Mouse (Mus musculus): ENCODE data around the gene Nipal1.

Nipal1 gene

GRCm38 (mm10) chr5:72647418-72647907 lies at the start of gene Nipal1:
Nipal1 (plus strand) TSS chr5:72647795.
- peak; percentile 90 for DNase-seq (ENCODE audit: low spot score)

GRCm38 (mm10) chr5:72601006-72601405 lies 46.6 kb upstream of the Nipal1 start:
- peak; percentile 72 for DNase-seq (ENCODE audit: low spot score)

GRCm38 (mm10) chr5:72603138-72603537 lies 44.5 kb upstream of the Nipal1 start:
- DNase-seq (ENCODE audit: low spot score), result no peak

- no peak for DNase-seq (ENCODE audit: low spot score)
These were observed 30.2 kb upstream of the Nipal1 start for GRCm38 (mm10) chr5:72617413-72617812.

- no peak for DNase-seq (ENCODE audit: low spot score)
These were observed 26.6 kb upstream of the Nipal1 start for GRCm38 (mm10) chr5:72621022-72621421.

- DNase-seq (ENCODE audit: low spot score), result no peak
These were observed 17.6 kb upstream of the Nipal1 start for GRCm38 (mm10) chr5:72630026-72630425.

GRCm38 (mm10) chr5:72634791-72635271 lies 12.8 kb upstream of the Nipal1 start:
- DNase-seq (ENCODE audit: low spot score), result no peak

- no peak for DNase-seq (ENCODE audit: low spot score)
These were observed 11.5 kb upstream of the Nipal1 start for GRCm38 (mm10) chr5:72636122-72636521.

GRCm38 (mm10) chr5:72636576-72636975 lies 11.0 kb upstream of the Nipal1 start:
- DNase-seq (ENCODE audit: low spot score), result no peak

- no peak for DNase-seq (ENCODE audit: low spot score)
These were observed 7.5 kb upstream of the Nipal1 start for GRCm38 (mm10) chr5:72640072-72640471.

GRCm38 (mm10) chr5:72643655-72644054 lies 3.9 kb upstream of the Nipal1 start:
- DNase-seq (ENCODE audit: low spot score), result no peak

GRCm38 (mm10) chr5:72644175-72644574 lies 3.4 kb upstream of the Nipal1 start, which contains the start of gene Cnga1:
Cnga1 (minus strand) TSS chr5:72644275.
- DNase-seq (ENCODE audit: low spot score), result no peak

- peak; percentile 33 for DNase-seq (ENCODE audit: low spot score)
These were observed 1.5 kb upstream of the Nipal1 start for GRCm38 (mm10) chr5:72646131-72646530.

GRCm38 (mm10) chr5:72646996-72647395 lies 599 bp upstream of the Nipal1 start:
- DNase-seq (ENCODE audit: low spot score), result no peak

- DNase-seq (ENCODE audit: low spot score), result peak; percentile 16
These were observed 482 bp downstream of the Nipal1 start for GRCm38 (mm10) chr5:72647958-72648595.

- no peak for DNase-seq (ENCODE audit: low spot score)
These were observed 1.6 kb downstream of the Nipal1 start for GRCm38 (mm10) chr5:72648987-72649735.

- peak; percentile 22 for DNase-seq (ENCODE audit: low spot score)
These were observed 5.6 kb downstream of the Nipal1 start for GRCm38 (mm10) chr5:72653068-72653674.

GRCm38 (mm10) chr5:72656270-72656791 lies 8.7 kb downstream of the Nipal1 start:
- no peak for DNase-seq (ENCODE audit: low spot score)

GRCm38 (mm10) chr5:72658375-72658774 lies 10.8 kb downstream of the Nipal1 start:
- DNase-seq (ENCODE audit: low spot score), result no peak

- no peak for DNase-seq (ENCODE audit: low spot score)
These were observed 13.6 kb downstream of the Nipal1 start for GRCm38 (mm10) chr5:72661051-72661781.

- DNase-seq (ENCODE audit: low spot score), result no peak
These were observed 16.5 kb downstream of the Nipal1 start for GRCm38 (mm10) chr5:72664126-72664525.

GRCm38 (mm10) chr5:72664854-72665253 lies 17.3 kb downstream of the Nipal1 start:
- no peak for DNase-seq (ENCODE audit: low spot score)

All from embryo, embryonic 10 days (tissue).